Mouse (Mus musculus) urinary bladder, adult 18-20 months (tissue): ENCODE measurements around the gene Usp8.

Experiments
- DNase-seq, 2 experiments: peaks; one replicate each; pipeline ENCODE4 v3.0.0; 2022; ENCODE audit warnings: low spot score in 2 of 2, mixed read lengths in 2 of 2

Usp8 gene

GRCm38 (mm10) chr2:126740314-126740713, 33.2 kb downstream of the Usp8 start:
- no peak for DNase-seq

- DNase-seq = no peak
Measured at GRCm38 (mm10) chr2:126743389-126743788, 36.3 kb downstream of the Usp8 start.

- no peak for DNase-seq
Measured at GRCm38 (mm10) chr2:126755664-126756063, 48.5 kb downstream of the Usp8 start.

GRCm38 (mm10) chr2:126759351-126759750, 52.2 kb downstream of the Usp8 start:
- no peak for DNase-seq

GRCm38 (mm10) chr2:126765867-126766582, 58.9 kb downstream of the Usp8 start:
- no peak for DNase-seq

- no peak for DNase-seq
Measured at GRCm38 (mm10) chr2:126767599-126767998, 60.5 kb downstream of the Usp8 start.

GRCm38 (mm10) chr2:126768194-126768593, 61.1 kb downstream of the Usp8 start:
- DNase-seq = no peak

- DNase-seq = no peak
Measured at GRCm38 (mm10) chr2:126769431-126770181, 62.5 kb downstream of the Usp8 start.

- no peak for DNase-seq
Measured at GRCm38 (mm10) chr2:126772217-126772616, 65.1 kb downstream of the Usp8 start.

GRCm38 (mm10) chr2:126775951-126776350, 68.8 kb downstream of the Usp8 start:
- DNase-seq = no peak

- no peak for DNase-seq
Measured at GRCm38 (mm10) chr2:126776416-126776815, 69.3 kb downstream of the Usp8 start.

GRCm38 (mm10) chr2:126778806-126779205, 71.7 kb downstream of the Usp8 start:
- no peak for DNase-seq

GRCm38 (mm10) chr2:126780286-126780685, 73.2 kb downstream of the Usp8 start:
- DNase-seq = no peak

- no peak for DNase-seq
Measured at GRCm38 (mm10) chr2:126781478-126781877, 74.3 kb downstream of the Usp8 start.

- DNase-seq = peak in 1 of 2 experiments; percentile 14
Measured at GRCm38 (mm10) chr2:126782433-126782832, 75.3 kb downstream of the Usp8 start.

- no peak for DNase-seq
Measured at GRCm38 (mm10) chr2:126783370-126783769, 76.2 kb downstream of the Usp8 start, which contains the start of gene Usp50. TSS of gene Usp50 (minus strand) at chr2:126783470.

GRCm38 (mm10) chr2:126787721-126788342, 80.7 kb downstream of the Usp8 start:
- DNase-seq = no peak

- no peak for DNase-seq
Measured at GRCm38 (mm10) chr2:126792611-126793010, 85.5 kb downstream of the Usp8 start.

- no peak for DNase-seq
Measured at GRCm38 (mm10) chr2:126795708-126796107, 88.6 kb downstream of the Usp8 start.

GRCm38 (mm10) chr2:126798455-126798854, 91.3 kb downstream of the Usp8 start:
- no peak for DNase-seq

GRCm38 (mm10) chr2:126801980-126802379, 94.9 kb downstream of the Usp8 start:
- DNase-seq = no peak
